Mouse (Mus musculus) heart, embryonic 14.5 days (tissue): ENCODE data around the gene Thbs2. TPM values are rescaled to one million over a fixed set of nuclear protein-coding genes. Genes with fewer than 3 reads are reported as not detected.
A peak's percentile ranks its signal among the peaks of the same experiment; 100 is the strongest.

Source experiments
- ATAC-seq: fragments of 200-750 bp; cut with Nextera tagmentation; 2 replicates; pipeline ENCODE4 v1.8.0; 2017; ENCODE audit warnings: low read depth, moderate TSS enrichment; ENCODE audit not compliant: insufficient number of reproducible peaks, insufficient read depth, low FRiP score
- H3K27ac ChIP-seq, 2 experiments: fragments of 200-500 bp in 1 of 2; fragments of 300-500 bp in 1 of 2; sonication (generic) in 1 of 2; replicated peaks in 1 of 2; 2 replicates each; pipeline ENCODE4 v1.5.1; 2012 to 2014; ENCODE audit warnings: low read depth in 2 of 2, low read length in 2 of 2, control low read depth in 1 of 2, mild to moderate bottlenecking in 1 of 2, mixed read lengths in 1 of 2; ENCODE audit not compliant: control insufficient read depth in 1 of 2, insufficient read depth in 1 of 2
- H3K27me3 ChIP-seq: fragments of 300-500 bp; sonication (generic); 2 replicates; pipeline ENCODE4 v1.6.1; 2014; ENCODE audit warnings: mild to moderate bottlenecking, low read length, control low read depth; ENCODE audit not compliant: control insufficient read depth, insufficient read depth
- H3K36me3 ChIP-seq: fragments of 300-500 bp; sonication (generic); 2 replicates; pipeline ENCODE4 v1.6.1; 2014; ENCODE audit warnings: mild to moderate bottlenecking, control low read depth, low read length, mixed read lengths; ENCODE audit not compliant: control insufficient read depth, insufficient read depth
- H3K4me1 ChIP-seq, 2 experiments: fragments of 200-500 bp in 1 of 2; fragments of 300-500 bp in 1 of 2; sonication (generic) in 1 of 2; 2 replicates each; pipeline ENCODE4 v1.6.1; 2012 to 2014; ENCODE audit warnings: low read length in 2 of 2, control low read depth in 1 of 2, mixed read lengths in 1 of 2; ENCODE audit not compliant: control insufficient read depth in 2 of 2, insufficient read depth in 2 of 2
- H3K4me2 ChIP-seq: fragments of 300-500 bp; sonication (generic); 2 replicates; pipeline ENCODE4 v1.6.1; 2014; ENCODE audit warnings: mild to moderate bottlenecking, low read length
- H3K4me3 ChIP-seq, 2 experiments: fragments of 200-500 bp in 1 of 2; fragments of 300-500 bp in 1 of 2; sonication (generic) in 1 of 2; 2 replicates each; pipeline ENCODE4 v1.5.1; 2012 to 2014; ENCODE audit warnings: low read length in 2 of 2, mild to moderate bottlenecking in 2 of 2, control low read depth in 1 of 2, low read depth in 1 of 2, moderate library complexity in 1 of 2; ENCODE audit not compliant: control insufficient read depth in 1 of 2, insufficient read depth in 1 of 2
- H3K9ac ChIP-seq: fragments of 300-500 bp; sonication (generic); 2 replicates; pipeline ENCODE4 v1.6.1; 2014; ENCODE audit warnings: mild to moderate bottlenecking, low read length
- H3K9me3 ChIP-seq: fragments of 300-500 bp; sonication (generic); 2 replicates; pipeline ENCODE4 v1.6.1; 2016; ENCODE audit warnings: low read length, control low read depth; ENCODE audit not compliant: control insufficient read depth
- whole genome bisulfite sequencing: fragments of 180-500 bp; shearing (Covaris S2); extraction: QIAGEN DNeasy Blood & Tissue Kit; methylation state at CpG from one replicate; pipeline ENCODE4 v1.1.7; 2014; 5-methylcytosine and 5-hydroxymethylcytosine counted together
- polyA plus RNA-seq: library from polyadenylated mRNA; unstranded; fragments of >200 nt; fragmentation: Nextera tagmentation; extraction: Ambion mirVana; gene quantifications from 2 replicates; pipeline ENCODE4 v1.2.1, GENCODE M21; 2014

Gene Thbs2
- polyA plus RNA-seq, 1 experiment from 2014 or later, result 37.9 TPM

DNA sequence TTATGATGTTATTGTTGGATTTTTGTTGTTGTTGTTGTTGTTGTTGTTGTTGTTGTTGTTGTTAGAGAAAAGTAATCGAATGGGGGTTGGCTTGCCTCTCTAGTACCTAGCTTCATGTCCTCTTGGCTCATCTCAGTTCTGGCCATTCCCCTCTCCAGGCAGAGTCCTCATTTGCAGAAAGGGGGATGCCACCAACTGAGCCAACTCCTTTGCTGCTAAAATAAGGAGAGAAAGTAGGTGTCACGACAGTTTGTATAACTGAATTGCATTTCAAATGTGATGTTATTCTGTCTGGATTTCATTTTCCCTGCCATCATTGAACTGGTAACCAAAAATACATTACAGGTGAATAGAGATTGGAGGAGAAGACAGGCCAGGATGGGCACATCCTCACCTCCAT is 35.9 kb downstream of the Thbs2 start:
- H3K36me3 ChIP-seq, result no peaks in the 10 kb centered on the region
- ATAC-seq, result no peak
- no peak overlapping the region for H3K27ac ChIP-seq
- H3K4me2 ChIP-seq, result no peak overlapping the region
- no peaks in the 10 kb centered on the region for H3K27me3 ChIP-seq
- H3K4me3 ChIP-seq, result no peak overlapping the region
- no peak overlapping the region for H3K9ac ChIP-seq
- no peaks in the 10 kb centered on the region for H3K9me3 ChIP-seq
- no peaks in the 10 kb centered on the region; a peak in 1 of 4 replicates for H3K4me1 ChIP-seq
- 72% methylated on average over 2 of the region's 2 CpGs for WGBS

DNA sequence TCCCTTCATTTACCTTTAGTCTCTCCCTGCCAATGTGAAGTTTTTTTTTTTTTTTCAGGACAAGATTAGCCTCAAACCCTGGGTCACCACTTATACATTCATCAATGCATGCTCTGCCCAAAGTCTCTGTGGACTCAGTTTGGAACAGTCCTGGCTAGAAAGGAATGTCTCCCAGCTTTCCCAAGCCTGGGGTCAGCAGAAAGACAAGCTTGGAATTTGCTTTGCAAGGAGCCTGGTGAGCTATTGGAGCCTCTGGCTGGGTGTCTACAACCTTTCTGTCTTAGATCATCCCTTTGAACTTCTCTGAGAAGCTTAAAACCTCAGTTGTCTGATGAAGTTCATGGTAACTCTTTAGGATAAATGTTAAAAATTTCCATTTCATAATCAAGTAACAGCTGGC is 36.9 kb downstream of the Thbs2 start:
- H3K27ac ChIP-seq, result no peak overlapping the region
- H3K4me2 ChIP-seq, result no peak overlapping the region
- no peaks in the 10 kb centered on the region for H3K36me3 ChIP-seq
- H3K4me1 ChIP-seq, result no peaks in the 10 kb centered on the region; a peak in 1 of 4 replicates
- no peak overlapping the region for H3K4me3 ChIP-seq
- H3K9me3 ChIP-seq, result no peaks in the 10 kb centered on the region
- no peaks in the 10 kb centered on the region for H3K27me3 ChIP-seq
- no peak overlapping the region for H3K9ac ChIP-seq
- ATAC-seq, result no peak

DNA sequence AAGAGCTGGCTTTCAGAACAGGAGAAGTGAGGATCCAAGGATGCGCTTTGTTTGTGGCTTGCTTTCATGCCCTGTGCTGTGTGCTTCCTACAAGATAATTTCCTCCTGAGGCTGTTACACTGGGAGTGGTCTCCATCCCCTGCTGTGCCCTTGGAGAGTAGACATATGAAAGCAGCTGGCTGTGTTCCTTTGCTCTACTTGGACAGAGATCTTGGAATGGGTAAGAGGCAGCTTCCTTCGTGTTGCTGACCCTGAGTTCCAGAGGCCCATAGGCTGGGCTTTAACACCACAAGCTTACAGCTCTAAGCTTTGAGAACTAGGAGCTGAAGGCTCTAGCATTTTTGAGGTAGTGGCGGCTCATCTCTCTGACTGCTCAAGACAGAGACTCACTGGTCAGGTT is 39.1 kb downstream of the Thbs2 start:
- Histone ChIP-seq H3K4me3 (no peak overlapping the region), H3K4me2 (no peak overlapping the region), H3K4me1 (no peaks in the 10 kb centered on the region), H3K9me3 (no peaks in the 10 kb centered on the region), H3K27me3 (no peaks in the 10 kb centered on the region), H3K36me3 (no peaks in the 10 kb centered on the region), H3K27ac (no peak overlapping the region), H3K9ac (no peak overlapping the region)
- no peak for ATAC-seq
- WGBS, result 65% methylated on average over 3 of the region's 3 CpGs

GRCm38 (mm10) chr17:14652013-14652412 is 42.0 kb downstream of the Thbs2 start:
- H3K36me3 ChIP-seq, result no peaks in the 10 kb centered on the region
- ATAC-seq, result no peak
- no peaks in the 10 kb centered on the region for H3K27me3 ChIP-seq
- no peaks in the 10 kb centered on the region for H3K4me1 ChIP-seq
- no peak overlapping the region for H3K4me2 ChIP-seq
- 71% methylated on average over 7 of the region's 7 CpGs for WGBS
- H3K9me3 ChIP-seq, result no peaks in the 10 kb centered on the region
- H3K27ac ChIP-seq, result no peak overlapping the region
- H3K9ac ChIP-seq, result no peak overlapping the region
- H3K4me3 ChIP-seq, result no peak overlapping the region

GRCm38 (mm10) chr17:14647996-14648640 is 45.9 kb downstream of the Thbs2 start:
- ATAC-seq, result no peak
- WGBS, result 68% methylated on average over 4 of the region's 4 CpGs

GRCm38 (mm10) chr17:14643996-14644395 is 50.0 kb downstream of the Thbs2 start:
- Histone ChIP-seq H3K4me2 (no peak overlapping the region), H3K4me1 (peaks cover 0 to 7% of the 10 kb centered on the region in 2 experiments; a peak in 2 of 4 replicates), H3K9ac (no peak overlapping the region), H3K4me3 (no peak overlapping the region), H3K9me3 (no peaks in the 10 kb centered on the region), H3K36me3 (no peaks in the 10 kb centered on the region), H3K27ac (no peak overlapping the region), H3K27me3 (no peaks in the 10 kb centered on the region)
- no peak for ATAC-seq
- WGBS, result 65% methylated on average over 3 of the region's 3 CpGs

More at GRCm38 (mm10) chr17:14647996-14648640, 45.9 kb downstream of the Thbs2 start:
- H3K4me1 ChIP-seq, result no peaks in the 10 kb centered on the region
- no peak overlapping the region for H3K4me2 ChIP-seq
- H3K27me3 ChIP-seq, result no peaks in the 10 kb centered on the region
- H3K36me3 ChIP-seq, result no peaks in the 10 kb centered on the region
- H3K9me3 ChIP-seq, result no peaks in the 10 kb centered on the region
- H3K27ac ChIP-seq, result no peak overlapping the region
- H3K9ac ChIP-seq, result no peak overlapping the region
- H3K4me3 ChIP-seq, result no peak overlapping the region

DNA sequence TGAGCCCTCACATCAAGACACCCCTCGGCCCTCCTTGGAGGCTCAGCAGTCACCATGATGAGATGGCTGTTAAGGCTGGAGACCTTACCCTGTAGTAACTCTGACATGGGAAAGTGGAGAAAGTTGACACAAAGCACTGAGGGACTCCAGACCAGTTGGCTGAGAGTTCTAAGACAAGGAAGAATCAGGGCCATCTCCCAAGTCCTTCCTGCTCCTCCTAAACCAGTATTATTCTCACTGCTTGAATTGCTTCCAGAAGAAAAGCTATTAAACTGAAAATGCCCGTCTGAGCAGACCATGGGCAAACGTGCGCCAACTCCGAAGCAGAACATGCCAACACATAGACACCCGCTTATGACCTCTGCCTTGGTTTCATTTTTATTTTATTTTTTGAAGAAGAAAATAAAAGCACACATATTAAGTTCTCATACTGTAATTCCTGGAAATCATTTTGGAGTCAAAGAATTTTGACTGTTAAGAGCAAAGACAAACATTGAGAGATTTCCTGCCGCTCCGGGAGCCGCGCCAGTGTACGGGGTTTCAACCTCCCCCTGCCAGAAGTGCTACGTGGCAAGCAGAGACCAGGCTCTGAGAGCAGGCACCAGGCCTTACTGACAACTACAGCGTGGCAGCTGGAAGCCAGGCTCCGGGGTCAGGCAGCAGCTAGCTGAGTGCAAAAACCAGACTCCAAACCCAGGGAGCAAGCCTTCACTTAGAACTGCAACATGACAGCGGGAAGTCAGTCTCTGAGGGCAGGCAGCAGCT is 53.5 kb downstream of the Thbs2 start:
- peak; percentile 66 for ATAC-seq
- H3K27ac ChIP-seq, result peak overlapping the region; percentile 82 to 93
- no peak overlapping the region for H3K4me3 ChIP-seq
- peaks cover 0 to 7% of the 10 kb centered on the region in 2 experiments; a peak in 2 of 4 replicates for H3K4me1 ChIP-seq
- no peaks in the 10 kb centered on the region for H3K27me3 ChIP-seq
- H3K36me3 ChIP-seq, result no peaks in the 10 kb centered on the region
- H3K9ac ChIP-seq, result no peak overlapping the region
- H3K9me3 ChIP-seq, result no peaks in the 10 kb centered on the region
- no peak overlapping the region for H3K4me2 ChIP-seq
- WGBS, result 67% methylated on average over 15 of the region's 15 CpGs
